Mouse (Mus musculus): ENCODE measurements around the gene Masp2.

DNA sequence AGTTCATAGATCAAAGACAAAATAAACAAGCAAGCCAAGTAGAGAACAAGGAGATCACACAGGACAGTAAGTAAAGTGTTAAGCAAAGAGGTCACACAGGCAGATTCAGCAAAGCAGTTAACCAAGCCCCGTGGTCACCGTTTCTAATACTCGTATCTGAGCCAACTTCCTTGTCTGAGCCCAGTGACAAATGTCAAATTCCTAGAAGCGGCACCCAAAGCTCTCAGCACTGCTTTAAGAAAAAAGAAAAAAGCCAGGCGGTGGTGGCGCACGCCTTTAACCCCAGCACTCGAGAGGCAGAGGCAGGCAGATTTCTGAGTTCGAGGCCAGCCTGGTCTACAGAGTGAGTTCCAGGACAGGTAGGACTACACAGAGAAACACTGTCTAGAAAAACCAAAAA, 15.7 kb upstream of the Masp2 start:
- TF ChIP-seq CTCF (IDR thresholded peaks at IDR 0.05; ENCODE audit: low read depth), result no peak
- TF ChIP-seq EP300 (IDR thresholded peaks at IDR 0.05; ENCODE audit: low read depth), result no peak
